Mouse (Mus musculus): ENCODE results near the gene Osbpl7. TPM values are rescaled to one million over a fixed set of nuclear protein-coding genes. Genes with fewer than 3 reads are reported as not detected.

Gene Osbpl7
- total RNA-seq, 2 experiments from 2014 or later = 14.0 to 15.2 TPM

GRCm38 (mm10) chr11:97094600-97094999, 44.2 kb downstream of the Osbpl7 start:
- Histone ChIP-seq H3K27ac (no peak overlapping the region), H3K4me3 (no peak overlapping the region)
- no peak for DNase-seq (ENCODE audit: extremely low spot score in 1 of 2, low spot score in 2 of 2)
- no peak for TF ChIP-seq CTCF (IDR thresholded peaks at IDR 0.05)
- intact Hi-C loops (cut with DNase I) = no loop called here

GRCm38 (mm10) chr11:97098791-97099190, 48.4 kb downstream of the Osbpl7 start:
- DNase-seq (ENCODE audit: extremely low spot score in 1 of 2, low spot score in 2 of 2) = no peak
- intact Hi-C loops (cut with DNase I) = no loop called here

GRCm38 (mm10) chr11:97101722-97102121, 51.3 kb downstream of the Osbpl7 start:
- TF ChIP-seq CTCF (IDR thresholded peaks at IDR 0.05) = peak; percentile 66
- intact Hi-C loops (cut with DNase I) = loop anchor here (1.0 kb wide), 1 partner anchor 76 kb away; no protein-coding TSS in a partner anchor
- no peak overlapping the region for H3K4me3 ChIP-seq
- peak; percentile 26 to 30 for DNase-seq (ENCODE audit: extremely low spot score in 1 of 2, low spot score in 2 of 2)
- no peak overlapping the region for H3K27ac ChIP-seq

More at GRCm38 (mm10) chr11:97098791-97099190, 48.4 kb downstream of the Osbpl7 start:
- no peak overlapping the region for H3K4me3 ChIP-seq
- no peak for TF ChIP-seq CTCF (IDR thresholded peaks at IDR 0.05)
- H3K27ac ChIP-seq = no peak overlapping the region

GRCm38 (mm10) chr11:97103163-97104090, 53.0 kb downstream of the Osbpl7 start:
- Histone ChIP-seq H3K4me3 (no peak overlapping the region), H3K27ac (no peak overlapping the region)
- DNase-seq (ENCODE audit: extremely low spot score in 1 of 2, low spot score in 2 of 2) = no peak
- intact Hi-C loops (cut with DNase I) = no loop called here
- TF ChIP-seq CTCF (IDR thresholded peaks at IDR 0.05) = no peak

GRCm38 (mm10) chr11:97104091-97104483, 53.7 kb downstream of the Osbpl7 start:
- intact Hi-C loops (cut with DNase I) = no loop called here
- no peak for DNase-seq (ENCODE audit: extremely low spot score in 1 of 2, low spot score in 2 of 2)
- H3K4me3 ChIP-seq = no peak overlapping the region
- H3K27ac ChIP-seq = no peak overlapping the region
- TF ChIP-seq CTCF (IDR thresholded peaks at IDR 0.05) = no peak

- TF ChIP-seq CTCF (IDR thresholded peaks at IDR 0.05) = no peak
- no peak overlapping the region for H3K4me3 ChIP-seq
- no peak for DNase-seq (ENCODE audit: extremely low spot score in 1 of 2, low spot score in 2 of 2)
- H3K27ac ChIP-seq = no peak overlapping the region
- intact Hi-C loops (cut with DNase I) = no loop called here
Measured at GRCm38 (mm10) chr11:97108976-97109375, 58.5 kb downstream of the Osbpl7 start.

- no peak for DNase-seq (ENCODE audit: extremely low spot score in 1 of 2, low spot score in 2 of 2)
- intact Hi-C loops (cut with DNase I) = no loop called here
- TF ChIP-seq CTCF (IDR thresholded peaks at IDR 0.05) = no peak
- Histone ChIP-seq H3K4me3 (no peak overlapping the region), H3K27ac (no peak overlapping the region)
Measured at GRCm38 (mm10) chr11:97112519-97113125, 62.2 kb downstream of the Osbpl7 start.

- Histone ChIP-seq H3K27ac (no peak within 1 kb of the TSS), H3K4me3 (peak within 1 kb of the TSS; percentile 31)
- DNase-seq (ENCODE audit: extremely low spot score in 1 of 2, low spot score in 2 of 2) = no peak
- no peak for TF ChIP-seq CTCF (IDR thresholded peaks at IDR 0.05)
- intact Hi-C loops (cut with DNase I) = no loop called here
Measured at GRCm38 (mm10) chr11:97114671-97115601, 64.5 kb downstream of the Osbpl7 start, which contains the start of gene Tbx21. TSS of gene Tbx21 (minus strand) at chr11:97115331.

GRCm38 (mm10) chr11:97115797-97116196, 65.4 kb downstream of the Osbpl7 start:
- TF ChIP-seq CTCF (IDR thresholded peaks at IDR 0.05) = no peak
- Histone ChIP-seq H3K4me3 (no peak overlapping the region), H3K27ac (no peak overlapping the region)
- DNase-seq (ENCODE audit: extremely low spot score in 1 of 2, low spot score in 2 of 2) = no peak
- intact Hi-C loops (cut with DNase I) = no loop called here

Small RNAs within 50 kb of the gene (microRNA-seq; reads per million reads assigned to microRNA genes)
- gene Mir8103 = 0.72 to 1.2 reads per million in 2 experiments

Other genes with a start within 250 kb of the Osbpl7 start
- gene Nfe2l1, start 220.7 kb upstream of the Osbpl7 start, total RNA-seq (2021) = 100 to 1,000 TPM; 281 to 290 TPM
- gene Copz2, start 200.8 kb upstream of the Osbpl7 start, total RNA-seq (2021) = 1 to 10 TPM; 4.8 to 5.0 TPM
- 10 to 100 TPM; 28.6 to 30.0 TPM for gene Cdk5rap3, start 134.1 kb upstream of the Osbpl7 start, total RNA-seq (2021)
- gene Prr15l, start 122.5 kb upstream of the Osbpl7 start, total RNA-seq (2021) = not detected
- gene Pnpo, start 106.6 kb upstream of the Osbpl7 start, total RNA-seq (2021) = 10 to 100 TPM; 40.0 to 40.2 TPM
- gene Sp2, start 67.7 kb upstream of the Osbpl7 start, total RNA-seq (2021) = 10 to 100 TPM; 12.6 to 15.2 TPM
- gene Sp6, start 37.2 kb upstream of the Osbpl7 start, total RNA-seq (2021) = 1 to 10 TPM in 1 of 2 experiments, under 1 TPM in 1; 0.91 to 1.8 TPM
- gene Scrn2, start 20.7 kb upstream of the Osbpl7 start, total RNA-seq (2021) = 1 to 10 TPM; 2.8 to 3.4 TPM
- gene Lrrc46, start 9.2 kb upstream of the Osbpl7 start, total RNA-seq (2021) = under 1 TPM; 0.51 to 0.52 TPM
- 10 to 100 TPM; 66.5 to 67.0 TPM for gene Mrpl10, start 9.1 kb upstream of the Osbpl7 start, total RNA-seq (2021)
- gene Tbx21, start 64.7 kb downstream of the Osbpl7 start, total RNA-seq (2021) = under 1 TPM; 0.32 to 0.40 TPM
- gene Tbkbp1, start 100.9 kb downstream of the Osbpl7 start, total RNA-seq (2021) = 10 to 100 TPM; 52.7 to 56.8 TPM
- 100 to 1,000 TPM; 108 to 120 TPM for gene Kpnb1, start 137.3 kb downstream of the Osbpl7 start, total RNA-seq (2021)
- 100 to 1,000 TPM; 142 to 143 TPM for gene Npepps, start 230.0 kb downstream of the Osbpl7 start, total RNA-seq (2021)

All from left cerebral cortex, adult 2 months (tissue).